Mouse (Mus musculus) liver, postnatal 0 days (tissue): Measurements from ENCODE around the gene Aplp1. TPM values are rescaled to one million over a fixed set of nuclear protein-coding genes. Genes with fewer than 3 reads are reported as not detected.

Experiments used
- ATAC-seq: fragments of 200-750 bp; cut with Nextera tagmentation; 2 replicates; pipeline ENCODE4 v1.8.0; 2017; ENCODE audit warnings: mild to moderate bottlenecking, moderate library complexity
- DNase-seq: peaks from one replicate; pipeline ENCODE4 v3.0.0-alpha.2; 2016
- H3K27ac ChIP-seq: fragments of 300-500 bp; sonication (generic); 2 replicates; pipeline ENCODE4 v1.5.1; 2014; ENCODE audit warnings: antibody characterized with exemption, moderate library complexity, mild to moderate bottlenecking, low read depth
- H3K27me3 ChIP-seq: fragments of 300-500 bp; sonication (generic); 2 replicates; pipeline ENCODE4 v1.6.1; 2014; ENCODE audit warnings: low read length, control low read depth, mixed read lengths; ENCODE audit not compliant: insufficient read depth
- H3K36me3 ChIP-seq: fragments of 300-500 bp; sonication (generic); replicated peaks from 2 replicates; pipeline ENCODE4 v1.6.1; 2014; ENCODE audit warnings: mild to moderate bottlenecking, control low read depth, low read length, moderate library complexity, mixed read lengths; ENCODE audit not compliant: insufficient read depth
- H3K4me1 ChIP-seq: fragments of 300-500 bp; sonication (generic); 2 replicates; pipeline ENCODE4 v1.6.1; 2014; ENCODE audit warnings: antibody characterized with exemption, mild to moderate bottlenecking, control low read depth; ENCODE audit not compliant: insufficient read depth
- H3K4me2 ChIP-seq: fragments of 300-500 bp; sonication (generic); 2 replicates; pipeline ENCODE4 v1.6.1; 2014; ENCODE audit warnings: low read depth, mild to moderate bottlenecking, low read length, moderate library complexity, mixed read lengths
- H3K4me3 ChIP-seq: fragments of 300-500 bp; sonication (generic); 2 replicates; pipeline ENCODE4 v1.5.1; 2014; ENCODE audit warnings: low read depth, low read length
- H3K9ac ChIP-seq: fragments of 300-500 bp; sonication (generic); replicated peaks from 2 replicates; pipeline ENCODE4 v1.6.1; 2014; ENCODE audit warnings: mild to moderate bottlenecking, moderate library complexity
- H3K9me3 ChIP-seq: fragments of 300-500 bp; sonication (generic); 2 replicates; pipeline ENCODE4 v1.6.1; 2016; ENCODE audit warnings: mild to moderate bottlenecking, control low read depth, low read length, mixed read lengths
- CTCF ChIP-seq: sonication (generic); IDR thresholded peaks from 2 replicates; pipeline ENCODE4 v1.5.1; 2016; ENCODE audit warnings: antibody characterized with exemption, low read depth
- EP300 ChIP-seq: IDR thresholded peaks from 2 replicates; pipeline ENCODE4 v1.6.1; 2016; ENCODE audit warnings: antibody characterized with exemption, low read depth, mild to moderate bottlenecking
- WGBS: fragments of 180-500 bp; shearing (Covaris S2); extraction: QIAGEN DNeasy Blood & Tissue Kit; methylation state at CpG from one replicate; pipeline ENCODE4 v1.1.7; 2014; ENCODE audit not compliant: insufficient replicate concordance; 5-methylcytosine and 5-hydroxymethylcytosine counted together
- polyA plus RNA-seq: library from polyadenylated mRNA; unstranded; fragments of >200 nt; fragmentation: Nextera tagmentation; extraction: Ambion mirVana; gene quantifications from 2 replicates; pipeline ENCODE4 v1.2.1, GENCODE M21; 2015

Gene Aplp1
- polyA plus RNA-seq, 1 experiment from 2014 or later: 1.6 TPM

GRCm38 (mm10) chr7:30453766-30454165 is 8.4 kb upstream of the Aplp1 start:
- 2% methylated on average over 25 of the region's 25 CpGs for WGBS
- Histone ChIP-seq H3K36me3 (no peaks in the 10 kb centered on the region), H3K4me3 (peak overlapping the region; percentile 15; the same call in 1 of the 2 replicates), H3K9ac (no peak overlapping the region), H3K4me1 (peaks cover 12% of the 10 kb centered on the region), H3K27me3 (peaks cover 59% of the 10 kb centered on the region), H3K27ac (no peak overlapping the region), H3K4me2 (peak overlapping the region; percentile 36; the same call in 1 of the 2 replicates), H3K9me3 (no peaks in the 10 kb centered on the region)
- DNase-seq: peak; percentile 86
- ATAC-seq: peak; percentile 85
- TF ChIP-seq EP300: no peak

DNA sequence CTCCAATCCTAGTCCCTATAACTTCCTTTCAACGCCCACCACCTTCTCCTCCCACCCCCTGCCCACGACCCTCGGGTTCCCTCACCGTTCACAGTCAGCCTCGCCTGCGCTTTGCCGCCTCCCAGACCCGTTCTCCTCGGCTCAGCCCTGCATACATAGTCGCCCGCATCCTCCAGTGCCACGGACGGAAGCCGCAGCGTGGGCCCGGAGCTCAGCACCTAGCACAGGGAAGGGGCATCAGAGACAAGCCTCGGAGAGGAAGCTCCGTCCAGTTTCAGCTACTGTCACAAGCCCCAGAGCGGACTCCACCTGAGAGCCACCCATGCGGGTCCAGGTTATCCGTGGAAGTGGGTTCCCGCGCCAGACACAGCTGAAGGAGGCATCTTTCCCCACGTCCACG is 8.0 kb upstream of the Aplp1 start:
- TF ChIP-seq CTCF: no peak
- TF ChIP-seq EP300: no peak
- DNase-seq: no peak
- Histone ChIP-seq H3K9me3 (no peaks in the 10 kb centered on the region), H3K36me3 (no peaks in the 10 kb centered on the region), H3K9ac (no peak overlapping the region), H3K4me1 (peaks cover 12% of the 10 kb centered on the region), H3K4me3 (peak overlapping the region; percentile 15; the same call in 1 of the 2 replicates), H3K27me3 (peaks cover 55% of the 10 kb centered on the region), H3K4me2 (peak overlapping the region; percentile 36; the same call in 1 of the 2 replicates), H3K27ac (no peak overlapping the region)
- 20% methylated on average over 25 of the region's 25 CpGs for WGBS
- ATAC-seq: peak; percentile 21; the same call in 1 of the 2 replicates

- no peak for TF ChIP-seq EP300
- TF ChIP-seq CTCF: no peak
- ATAC-seq (no peak), DNase-seq (no peak)
- Histone ChIP-seq H3K4me3 (no peak overlapping the region), H3K36me3 (no peaks in the 10 kb centered on the region), H3K9me3 (no peaks in the 10 kb centered on the region), H3K4me2 (no peak overlapping the region), H3K27ac (no peak overlapping the region), H3K27me3 (peaks cover 32% of the 10 kb centered on the region), H3K4me1 (peaks cover 13% of the 10 kb centered on the region), H3K9ac (no peak overlapping the region)
- WGBS: 72% methylated on average over 7 of the region's 7 CpGs
Observed at GRCm38 (mm10) chr7:30450241-30450640, 4.9 kb upstream of the Aplp1 start.

- Histone ChIP-seq H3K27me3 (peaks cover 28% of the 10 kb centered on the region), H3K36me3 (no peaks in the 10 kb centered on the region), H3K9me3 (no peaks in the 10 kb centered on the region), H3K9ac (no peak overlapping the region), H3K27ac (no peak overlapping the region), H3K4me1 (peaks cover 12% of the 10 kb centered on the region), H3K4me2 (peak overlapping the region; percentile 83), H3K4me3 (0 out of 2 replicates have a peak overlapping the region, but pooled peaks have one; percentile 50)
- no peak for DNase-seq
- 3% methylated on average over 36 of the region's 38 CpGs for WGBS
- TF ChIP-seq CTCF: no peak
- no peak for TF ChIP-seq EP300
- 0 out of 2 replicates have a peak, but pooled peaks have one; percentile 5 for ATAC-seq
Observed at GRCm38 (mm10) chr7:30444154-30444970, 973 bp downstream of the Aplp1 start.

DNA sequence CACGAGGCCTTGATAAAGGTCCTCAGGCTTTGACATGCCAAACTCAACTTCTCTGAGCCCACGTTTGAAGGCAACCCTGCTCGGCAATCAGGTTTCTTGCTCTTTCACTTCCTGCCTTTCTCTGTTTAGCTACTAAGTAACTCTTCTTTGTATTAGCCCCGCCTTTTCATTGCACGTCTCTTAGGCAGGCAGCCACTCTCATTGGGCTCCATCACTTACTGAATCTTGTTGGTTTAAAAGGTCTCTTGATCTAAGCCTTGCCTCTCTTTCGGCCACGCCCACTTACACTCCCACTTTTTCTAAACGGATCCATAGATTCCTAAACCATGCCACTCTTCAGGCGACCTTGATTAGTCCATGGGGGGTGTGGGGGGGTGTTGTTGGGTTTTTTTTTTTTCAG is 1.6 kb downstream of the Aplp1 start:
- no peaks in the 10 kb centered on the region for H3K36me3 ChIP-seq
- no peak; the same call in 1 of the 2 replicates for ATAC-seq
- TF ChIP-seq EP300 (no peak), CTCF (no peak)
- H3K4me1 ChIP-seq: peaks cover 12% of the 10 kb centered on the region
- H3K9ac ChIP-seq: no peak overlapping the region
- H3K4me3 ChIP-seq: no peak overlapping the region
- 0 out of 2 replicates have a peak overlapping the region, but pooled peaks have one; percentile 27 for H3K4me2 ChIP-seq
- peaks cover 28% of the 10 kb centered on the region for H3K27me3 ChIP-seq
- WGBS: 21% methylated on average over 9 of the region's 9 CpGs
- DNase-seq: no peak
- H3K27ac ChIP-seq: no peak overlapping the region
- no peaks in the 10 kb centered on the region for H3K9me3 ChIP-seq

DNA sequence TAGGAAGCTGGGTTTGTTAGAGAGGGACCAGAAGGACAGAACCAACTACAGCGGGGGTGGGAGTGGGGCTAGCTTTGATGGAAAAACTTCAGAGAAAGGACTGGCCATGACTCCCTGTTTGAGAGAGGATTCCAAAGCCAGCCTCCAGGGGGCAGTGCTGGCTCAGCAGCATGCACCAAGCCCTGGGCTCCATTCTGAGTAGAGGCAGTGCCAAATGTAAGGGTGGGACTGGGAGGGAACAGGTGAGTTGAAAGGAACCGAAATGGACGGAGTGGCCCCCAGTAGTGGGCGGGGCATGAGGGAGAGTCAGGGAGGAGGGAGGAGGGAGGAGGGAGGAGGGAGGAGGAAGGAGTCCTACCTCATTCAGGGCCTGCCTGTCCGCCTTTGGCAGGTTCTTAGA is 4.6 kb downstream of the Aplp1 start:
- TF ChIP-seq CTCF (peak; percentile 87), EP300 (no peak)
- 30% methylated on average over 4 of the region's 5 CpGs for WGBS
- ATAC-seq (peak; percentile 58), DNase-seq (peak; percentile 77)
- H3K4me1 ChIP-seq: peaks cover 12% of the 10 kb centered on the region
- no peak overlapping the region for H3K27ac ChIP-seq
- no peaks in the 10 kb centered on the region for H3K9me3 ChIP-seq
- no peak overlapping the region for H3K9ac ChIP-seq
- H3K27me3 ChIP-seq: peaks cover 26% of the 10 kb centered on the region
- H3K36me3 ChIP-seq: no peaks in the 10 kb centered on the region
- H3K4me2 ChIP-seq: no peak overlapping the region
- no peak overlapping the region for H3K4me3 ChIP-seq
